Mouse (Mus musculus): ENCODE data around the gene Fam189a1.

Fam189a1 gene

GRCm38 (mm10) chr7:64821081-64821480 lies 335.3 kb downstream of the Fam189a1 start:
- no peak for DNase-seq (ENCODE audit: extremely low spot score)

GRCm38 (mm10) chr7:64819683-64820082 lies 336.7 kb downstream of the Fam189a1 start:
- no peak for DNase-seq (ENCODE audit: extremely low spot score)

GRCm38 (mm10) chr7:64808876-64809275 lies 347.5 kb downstream of the Fam189a1 start:
- peak; percentile 29 for DNase-seq (ENCODE audit: extremely low spot score)

GRCm38 (mm10) chr7:64805100-64805499 lies 351.3 kb downstream of the Fam189a1 start:
- no peak for DNase-seq (ENCODE audit: extremely low spot score)

GRCm38 (mm10) chr7:64795554-64795953 lies 360.8 kb downstream of the Fam189a1 start:
- DNase-seq (ENCODE audit: extremely low spot score): no peak

- DNase-seq (ENCODE audit: extremely low spot score): no peak
Observed at GRCm38 (mm10) chr7:64792031-64792430, 364.3 kb downstream of the Fam189a1 start.

- DNase-seq (ENCODE audit: extremely low spot score): no peak
Observed at GRCm38 (mm10) chr7:64791145-64791544, 365.2 kb downstream of the Fam189a1 start.

- DNase-seq (ENCODE audit: extremely low spot score): no peak
Observed at GRCm38 (mm10) chr7:64785040-64785439, 371.3 kb downstream of the Fam189a1 start.

GRCm38 (mm10) chr7:64779501-64779900 lies 376.9 kb downstream of the Fam189a1 start:
- DNase-seq (ENCODE audit: extremely low spot score): no peak

- no peak for DNase-seq (ENCODE audit: extremely low spot score)
Observed at GRCm38 (mm10) chr7:64776708-64777489, 379.5 kb downstream of the Fam189a1 start.

GRCm38 (mm10) chr7:64773465-64773864 lies 382.9 kb downstream of the Fam189a1 start:
- no peak for DNase-seq (ENCODE audit: extremely low spot score)

GRCm38 (mm10) chr7:64770779-64771390 lies 385.5 kb downstream of the Fam189a1 start:
- no peak for DNase-seq (ENCODE audit: extremely low spot score)

- DNase-seq (ENCODE audit: extremely low spot score): no peak
Observed at GRCm38 (mm10) chr7:64769768-64770167, 386.6 kb downstream of the Fam189a1 start.

- no peak for DNase-seq (ENCODE audit: extremely low spot score)
Observed at GRCm38 (mm10) chr7:64765595-64765994, 390.8 kb downstream of the Fam189a1 start.

- no peak for DNase-seq (ENCODE audit: extremely low spot score)
Observed at GRCm38 (mm10) chr7:64755141-64755540, 401.2 kb downstream of the Fam189a1 start.

- DNase-seq (ENCODE audit: extremely low spot score): no peak
Observed at GRCm38 (mm10) chr7:64754161-64754560, 402.2 kb downstream of the Fam189a1 start.

- DNase-seq (ENCODE audit: extremely low spot score): no peak
Observed at GRCm38 (mm10) chr7:64753678-64754077, 402.7 kb downstream of the Fam189a1 start.

- DNase-seq (ENCODE audit: extremely low spot score): no peak
Observed at GRCm38 (mm10) chr7:64752133-64752532, 404.2 kb downstream of the Fam189a1 start.

GRCm38 (mm10) chr7:64751465-64751864 lies 404.9 kb downstream of the Fam189a1 start:
- peak; percentile 74 for DNase-seq (ENCODE audit: extremely low spot score)

GRCm38 (mm10) chr7:64743610-64744009 lies 412.8 kb downstream of the Fam189a1 start:
- no peak for DNase-seq (ENCODE audit: extremely low spot score)

GRCm38 (mm10) chr7:64741333-64742307 lies 414.8 kb downstream of the Fam189a1 start:
- peak; percentile 86 for DNase-seq (ENCODE audit: extremely low spot score)

GRCm38 (mm10) chr7:64739131-64739530 lies 417.2 kb downstream of the Fam189a1 start:
- peak; percentile 56 for DNase-seq (ENCODE audit: extremely low spot score)
